ENCODE assay signal across 8 mouse cellular contexts in the genomic region with DNA sequence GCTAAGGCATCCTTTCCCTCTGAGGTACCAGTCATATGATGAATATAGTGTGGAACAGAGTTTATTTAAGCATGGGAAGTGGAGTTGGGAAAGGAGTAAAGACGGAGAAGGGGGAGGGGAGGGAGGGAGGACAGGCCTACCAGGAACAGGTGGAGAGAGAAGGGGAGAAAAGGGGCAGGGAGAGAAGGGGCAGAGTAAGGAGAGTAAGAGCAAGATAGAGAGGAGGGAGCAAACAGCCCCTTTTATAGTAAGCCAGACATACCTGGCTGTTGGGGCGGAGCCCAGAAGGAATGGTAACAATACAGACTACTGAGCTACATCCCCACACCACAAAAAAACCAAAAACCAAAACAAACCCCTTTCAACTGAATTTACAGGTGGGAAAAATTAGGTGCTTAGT. TPM values are rescaled to one million over a fixed set of nuclear protein-coding genes. Genes with fewer than 3 reads are reported as not detected.
DNase-seq lines count a peak whose midpoint lies in the region; ATAC-seq and TF ChIP-seq lines count a peak whose summit lies in the region.

No protein-coding gene starts in this region.

- H3K4me1 ChIP-seq in testis, adult 2 months (ENCODE audit: control insufficient read depth, insufficient read depth, low read length): peaks cover 12% of the 10 kb centered on the region
- peaks cover 53% of the 10 kb centered on the region for H3K4me1 ChIP-seq in liver, embryonic 13.5 days (replicated peaks)

- no peaks in the 10 kb centered on the region for H3K9me3 ChIP-seq in liver, embryonic 13.5 days (replicated peaks)

- peak overlapping the region; percentile 54; the same call in 1 of the 2 replicates for H3K9ac ChIP-seq in liver, embryonic 13.5 days

- no peaks in the 10 kb centered on the region for H3K36me3 ChIP-seq in testis, adult 2 months (ENCODE audit: control insufficient read depth, insufficient read depth, low read length)
- H3K36me3 ChIP-seq in liver, embryonic 13.5 days: peaks cover 36% of the 10 kb centered on the region

- H3K4me2 ChIP-seq in liver, embryonic 13.5 days: peak overlapping the region; percentile 51

- no peak for ATAC-seq in liver, embryonic 13.5 days (ENCODE audit: low read depth)

- TF ChIP-seq POLR2A in testis, adult 2 months (IDR thresholded peaks at IDR 0.05; ENCODE audit: control insufficient read depth, low read depth, low read length): no peak

- H3K27ac ChIP-seq in testis, adult 2 months (ENCODE audit: control insufficient read depth, insufficient read depth, low read depth, low read length): peak overlapping the region; percentile 17; the same call in 1 of the 2 replicates
- H3K27ac ChIP-seq in liver, embryonic 13.5 days: peak overlapping the region; percentile 35; the same call in 1 of the 2 replicates

- H3K27me3 ChIP-seq in testis, adult 2 months (ENCODE audit: control insufficient read depth, insufficient read depth, low read length): no peaks in the 10 kb centered on the region
- no peaks in the 10 kb centered on the region for H3K27me3 ChIP-seq in liver, embryonic 13.5 days

- WGBS in liver, embryonic 13.5 days (ENCODE audit: insufficient replicate concordance): 56% methylated on average over 2 of the region's 2 CpGs

- TF ChIP-seq CTCF in testis, adult 2 months (IDR thresholded peaks at IDR 0.05; ENCODE audit: control insufficient read depth, insufficient read depth, insufficient replicate concordance, low read depth, low read length): no peak

- H3K4me3 ChIP-seq in testis, adult 2 months (ENCODE audit: control insufficient read depth, low read depth, low read length): no peak overlapping the region
- H3K4me3 ChIP-seq in liver, embryonic 13.5 days (replicated peaks): peak overlapping the region; percentile 40; the same call in 1 of the 2 replicates

- DNase-seq in embryo, embryonic 10.5 days (ENCODE audit: low spot score): peak; percentile 30
- no peak for DNase-seq in embryo, embryonic 10 days (ENCODE audit: low spot score)
- DNase-seq in testis, postnatal 14 days (ENCODE audit: low spot score): no peak
- DNase-seq in liver, embryonic 13.5 days: no peak
- DNase-seq in urinary bladder, postnatal 4 days (ENCODE audit: low spot score in 2 of 2): no peak
- no peak for DNase-seq in thymus, postnatal 0 days (ENCODE audit: low spot score)
- no peak for DNase-seq in cerebellum, postnatal 14 days

RNA-seq across cellular contexts. Expression of a gene that starts 23.6 kb away (rescaled TPM):
- polyA plus RNA-seq in testis, adult 2 months (2012; rRNA removed): 11.8 and 15.7 TPM in 2 replicates
- polyA plus RNA-seq in liver, embryonic 13.5 days (2015; fragmentation: Nextera tagmentation; extraction: Ambion mirVana): 61.1 and 76.6 TPM in 2 replicates
- polyA plus RNA-seq in thymus, postnatal 0 days (2015; fragmentation: Nextera tagmentation; extraction: Ambion mirVana): 55.7 and 60.1 TPM in 2 replicates

RNA-seq across cellular contexts. Expression of a gene that starts 24.2 kb away (rescaled TPM):
- 43.2 and 53.3 TPM in 2 replicates for polyA plus RNA-seq in testis, adult 2 months (2012; rRNA removed)
- 436 and 495 TPM in 2 replicates for polyA plus RNA-seq in liver, embryonic 13.5 days (2015; fragmentation: Nextera tagmentation; extraction: Ambion mirVana)
- polyA plus RNA-seq in thymus, postnatal 0 days (2015; fragmentation: Nextera tagmentation; extraction: Ambion mirVana): 683 and 713 TPM in 2 replicates

RNA-seq across cellular contexts. Expression of a gene that starts 42.2 kb away (rescaled TPM):
- 8.9 and 10.6 TPM in 2 replicates for polyA plus RNA-seq in testis, adult 2 months (2012; rRNA removed)
- 171 and 185 TPM in 2 replicates for polyA plus RNA-seq in liver, embryonic 13.5 days (2015; fragmentation: Nextera tagmentation; extraction: Ambion mirVana)
- polyA plus RNA-seq in thymus, postnatal 0 days (2015; fragmentation: Nextera tagmentation; extraction: Ambion mirVana): 8.0 and 9.1 TPM in 2 replicates

RNA-seq across cellular contexts. Expression of a gene that starts 49.2 kb away (rescaled TPM):
- 3.4 and 3.8 TPM in 2 replicates for polyA plus RNA-seq in testis, adult 2 months (2012; rRNA removed)
- 5.0 and 6.4 TPM in 2 replicates for polyA plus RNA-seq in liver, embryonic 13.5 days (2015; fragmentation: Nextera tagmentation; extraction: Ambion mirVana)
- polyA plus RNA-seq in thymus, postnatal 0 days (2015; fragmentation: Nextera tagmentation; extraction: Ambion mirVana): 7.5 and 8.9 TPM in 2 replicates

RNA-seq across cellular contexts. Expression of a gene that starts 56.5 kb away (rescaled TPM):
- polyA plus RNA-seq in testis, adult 2 months (2012; rRNA removed): 51.6 and 56.8 TPM in 2 replicates
- 213 and 240 TPM in 2 replicates for polyA plus RNA-seq in liver, embryonic 13.5 days (2015; fragmentation: Nextera tagmentation; extraction: Ambion mirVana)
- polyA plus RNA-seq in thymus, postnatal 0 days (2015; fragmentation: Nextera tagmentation; extraction: Ambion mirVana): 188 and 210 TPM in 2 replicates

Comparison
In these comparisons a context has a peak if more than half of its experiments do, and no peak if none do; other contexts are left out.
1. RNA of a gene that starts 42.2 kb away (polyA plus RNA-seq): 171 to 185 TPM in liver, embryonic 13.5 days; 8.0 to 9.1 TPM in thymus, postnatal 0 days and 8.9 to 10.6 TPM in testis, adult 2 months; every median in the first group is over 10 times any median in the second.